Mouse (Mus musculus) layer of hippocampus, adult 9-10 months (tissue): ENCODE data around the gene Srcin1.

Source experiments
- DNase-seq: peaks from one replicate; pipeline ENCODE4 v3.0.0; 2022; ENCODE audit warnings: low spot score

Gene Srcin1

GRCm38 (mm10) chr11:97579088-97579857, 3.3 kb upstream of the Srcin1 start:
- DNase-seq: no peak

- no peak for DNase-seq
Observed at GRCm38 (mm10) chr11:97578286-97578685, 2.3 kb upstream of the Srcin1 start.

GRCm38 (mm10) chr11:97575638-97576037, 348 bp downstream of the Srcin1 start:
- DNase-seq: no peak

GRCm38 (mm10) chr11:97575075-97575474, 911 bp downstream of the Srcin1 start:
- DNase-seq: no peak

- DNase-seq: no peak
Observed at GRCm38 (mm10) chr11:97574551-97575051, 1.4 kb downstream of the Srcin1 start.

GRCm38 (mm10) chr11:97573891-97574550, 2.0 kb downstream of the Srcin1 start:
- DNase-seq: no peak

- DNase-seq: no peak
Observed at GRCm38 (mm10) chr11:97572895-97573480, 3.0 kb downstream of the Srcin1 start.

GRCm38 (mm10) chr11:97572089-97572345, 4.0 kb downstream of the Srcin1 start:
- DNase-seq: no peak

GRCm38 (mm10) chr11:97571266-97572088, 4.5 kb downstream of the Srcin1 start:
- DNase-seq: no peak

GRCm38 (mm10) chr11:97570493-97571137, 5.4 kb downstream of the Srcin1 start:
- no peak for DNase-seq

- no peak for DNase-seq
Observed at GRCm38 (mm10) chr11:97569806-97570205, 6.2 kb downstream of the Srcin1 start.

GRCm38 (mm10) chr11:97569301-97569724, 6.7 kb downstream of the Srcin1 start:
- DNase-seq: no peak

- DNase-seq: no peak
Observed at GRCm38 (mm10) chr11:97568729-97569128, 7.3 kb downstream of the Srcin1 start.

GRCm38 (mm10) chr11:97567480-97567879, 8.5 kb downstream of the Srcin1 start:
- no peak for DNase-seq

- DNase-seq: no peak
Observed at GRCm38 (mm10) chr11:97566551-97566950, 9.4 kb downstream of the Srcin1 start.

GRCm38 (mm10) chr11:97563730-97564129, 12.3 kb downstream of the Srcin1 start:
- DNase-seq: no peak

GRCm38 (mm10) chr11:97562536-97562935, 13.4 kb downstream of the Srcin1 start:
- DNase-seq: no peak

- DNase-seq: no peak
Observed at GRCm38 (mm10) chr11:97560210-97560963, 15.6 kb downstream of the Srcin1 start.

- no peak for DNase-seq
Observed at GRCm38 (mm10) chr11:97559549-97559948, 16.4 kb downstream of the Srcin1 start.

GRCm38 (mm10) chr11:97557885-97558284, 18.1 kb downstream of the Srcin1 start:
- no peak for DNase-seq
